Mouse (Mus musculus): ENCODE measurements around the gene Usp35. TPM values are rescaled to one million over a fixed set of nuclear protein-coding genes. Genes with fewer than 3 reads are reported as not detected.

Gene Usp35
- total RNA-seq, 2 experiments from 2014 or later: 0.45 to 0.64 TPM

DNA sequence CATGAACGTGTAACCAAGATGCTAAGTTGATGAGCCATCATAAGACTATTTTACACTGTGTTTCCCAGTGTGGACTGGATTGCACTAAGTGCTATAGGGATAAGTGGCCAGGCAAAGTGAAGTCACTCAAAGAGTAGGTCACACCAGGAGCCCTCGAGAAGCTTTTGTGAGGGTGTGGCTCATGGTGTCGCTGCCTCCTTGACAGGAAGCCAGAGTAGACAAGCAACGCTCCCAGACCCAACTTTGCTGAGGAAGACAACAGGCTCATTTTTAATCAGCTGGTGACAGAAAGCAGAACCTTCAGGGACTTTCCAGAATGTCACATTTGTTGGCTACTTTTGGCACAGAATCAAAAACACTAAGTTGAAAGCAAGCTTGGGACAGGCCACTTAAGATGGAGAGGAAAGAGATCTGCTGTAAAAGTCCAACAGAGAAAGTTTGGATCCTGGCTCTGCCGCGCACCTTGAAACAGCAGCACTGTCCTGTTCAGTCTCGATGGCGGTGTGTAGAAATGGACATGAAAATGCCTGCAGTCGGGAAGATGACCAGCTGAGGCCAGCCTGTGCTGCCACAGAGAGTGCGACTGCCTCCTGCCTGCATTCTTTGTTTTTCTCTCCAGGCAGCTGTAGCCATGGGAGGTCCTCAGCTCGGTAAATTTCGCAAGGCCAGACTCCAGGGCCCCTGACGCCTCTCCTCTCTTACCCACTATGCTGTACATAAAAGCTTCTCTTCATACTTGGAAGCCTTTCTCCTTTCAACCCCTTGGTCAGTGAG is 23.4 kb upstream of the Usp35 start:
- no peak overlapping the region for H3K4me3 ChIP-seq
- intact Hi-C loops (cut with DNase I): no loop called here
- TF ChIP-seq CTCF (IDR thresholded peaks at IDR 0.05): no peak
- H3K27ac ChIP-seq: peak overlapping the region; percentile 70
- DNase-seq: no peak

DNA sequence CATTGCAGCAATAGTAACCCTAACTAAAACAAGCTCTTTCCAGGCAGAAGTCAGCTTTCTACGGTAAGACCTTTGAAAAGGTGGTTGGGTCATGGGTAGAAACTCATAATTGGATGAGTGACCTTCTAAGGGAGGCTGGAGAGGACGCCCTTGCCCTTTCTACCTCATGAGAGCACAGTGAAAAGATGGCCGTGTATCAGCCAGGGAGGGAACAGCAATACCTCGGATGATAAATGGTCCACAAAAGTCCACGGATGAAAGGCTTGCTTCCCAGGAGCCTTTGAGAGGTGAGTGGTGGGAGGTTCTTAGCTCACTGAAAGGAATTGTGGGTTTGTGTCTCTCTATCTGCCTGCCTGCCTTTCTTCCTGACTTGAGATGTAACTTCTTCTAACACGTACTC is 21.5 kb upstream of the Usp35 start:
- no peak for TF ChIP-seq CTCF (IDR thresholded peaks at IDR 0.05)
- Histone ChIP-seq H3K4me3 (no peak overlapping the region), H3K27ac (no peak overlapping the region)
- no peak for DNase-seq
- intact Hi-C loops (cut with DNase I): no loop called here

- intact Hi-C loops (cut with DNase I): no loop called here
- no peak overlapping the region for H3K4me3 ChIP-seq
- no peak for TF ChIP-seq CTCF (IDR thresholded peaks at IDR 0.05)
- H3K27ac ChIP-seq: no peak overlapping the region
- DNase-seq: no peak
Observed at GRCm38 (mm10) chr7:97351792-97352513, 20.1 kb upstream of the Usp35 start.

- H3K27ac ChIP-seq: no peak overlapping the region
- TF ChIP-seq CTCF (IDR thresholded peaks at IDR 0.05): no peak
- no peak overlapping the region for H3K4me3 ChIP-seq
- intact Hi-C loops (cut with DNase I): no loop called here
- DNase-seq: no peak
Observed at GRCm38 (mm10) chr7:97350891-97351290, 19.1 kb upstream of the Usp35 start.

GRCm38 (mm10) chr7:97349438-97349837 is 17.6 kb upstream of the Usp35 start:
- H3K4me3 ChIP-seq: no peak overlapping the region
- DNase-seq: no peak
- no peak overlapping the region for H3K27ac ChIP-seq
- intact Hi-C loops (cut with DNase I): no loop called here
- TF ChIP-seq CTCF (IDR thresholded peaks at IDR 0.05): no peak

DNA sequence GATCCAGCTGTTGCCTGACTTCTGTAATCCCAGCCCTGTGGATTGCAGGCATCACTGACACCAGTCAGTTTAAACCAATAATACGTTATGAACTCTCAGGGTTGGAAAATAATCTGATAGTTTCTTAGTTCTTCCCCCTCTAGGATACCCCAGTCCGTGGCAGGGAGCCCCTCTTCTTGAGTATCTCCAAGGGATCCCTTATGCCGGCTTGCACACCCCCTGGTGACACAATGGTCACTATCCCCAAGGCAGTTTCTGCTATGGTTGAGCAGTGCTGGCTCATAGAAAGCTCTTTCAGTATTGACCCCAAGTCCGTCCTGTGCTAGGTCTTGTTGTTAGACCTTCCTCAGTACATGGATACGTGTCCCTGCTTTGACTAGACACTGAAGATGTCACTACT is 17.0 kb upstream of the Usp35 start:
- DNase-seq: no peak
- H3K4me3 ChIP-seq: no peak overlapping the region
- intact Hi-C loops (cut with DNase I): no loop called here
- TF ChIP-seq CTCF (IDR thresholded peaks at IDR 0.05): no peak
- H3K27ac ChIP-seq: no peak overlapping the region

- no peak for DNase-seq
- TF ChIP-seq CTCF (IDR thresholded peaks at IDR 0.05): no peak
- intact Hi-C loops (cut with DNase I): no loop called here
- no peak overlapping the region for H3K4me3 ChIP-seq
- no peak overlapping the region for H3K27ac ChIP-seq
Observed at GRCm38 (mm10) chr7:97348318-97348717, 16.5 kb upstream of the Usp35 start.

GRCm38 (mm10) chr7:97347464-97347863 is 15.6 kb upstream of the Usp35 start:
- no peak overlapping the region for H3K27ac ChIP-seq
- no peak for TF ChIP-seq CTCF (IDR thresholded peaks at IDR 0.05)
- intact Hi-C loops (cut with DNase I): no loop called here

DNA sequence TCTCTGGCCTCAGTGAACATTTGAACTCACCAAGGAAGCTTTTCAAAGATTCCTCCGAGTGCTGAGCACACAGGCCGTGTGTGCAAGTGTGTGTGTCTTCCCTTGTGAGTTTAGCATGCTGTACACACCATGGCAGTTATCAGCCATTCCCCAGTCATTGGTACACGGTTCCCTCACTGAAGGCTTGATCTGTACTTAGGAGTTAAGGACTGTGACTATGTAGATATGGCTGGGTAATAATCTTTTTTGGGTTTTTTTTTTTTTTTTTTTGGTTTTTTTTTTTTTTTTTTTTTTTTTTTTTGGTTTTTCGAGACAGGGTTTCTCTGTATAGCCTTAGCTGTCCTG is 15.0 kb upstream of the Usp35 start:
- TF ChIP-seq CTCF (IDR thresholded peaks at IDR 0.05): no peak
- no peak for DNase-seq
- intact Hi-C loops (cut with DNase I): no loop called here

More at GRCm38 (mm10) chr7:97347464-97347863, 15.6 kb upstream of the Usp35 start:
- H3K4me3 ChIP-seq: no peak overlapping the region
- DNase-seq: no peak

GRCm38 (mm10) chr7:97346111-97346821 is 14.4 kb upstream of the Usp35 start:
- DNase-seq: no peak
- H3K4me3 ChIP-seq: no peak overlapping the region
- intact Hi-C loops (cut with DNase I): no loop called here
- peak overlapping the region; percentile 43; the same call in 1 of the 2 replicates for H3K27ac ChIP-seq
- TF ChIP-seq CTCF (IDR thresholded peaks at IDR 0.05): no peak

More for the DNA sequence above, 15.0 kb upstream of the Usp35 start:
- H3K4me3 ChIP-seq: no peak overlapping the region
- no peak overlapping the region for H3K27ac ChIP-seq

DNA sequence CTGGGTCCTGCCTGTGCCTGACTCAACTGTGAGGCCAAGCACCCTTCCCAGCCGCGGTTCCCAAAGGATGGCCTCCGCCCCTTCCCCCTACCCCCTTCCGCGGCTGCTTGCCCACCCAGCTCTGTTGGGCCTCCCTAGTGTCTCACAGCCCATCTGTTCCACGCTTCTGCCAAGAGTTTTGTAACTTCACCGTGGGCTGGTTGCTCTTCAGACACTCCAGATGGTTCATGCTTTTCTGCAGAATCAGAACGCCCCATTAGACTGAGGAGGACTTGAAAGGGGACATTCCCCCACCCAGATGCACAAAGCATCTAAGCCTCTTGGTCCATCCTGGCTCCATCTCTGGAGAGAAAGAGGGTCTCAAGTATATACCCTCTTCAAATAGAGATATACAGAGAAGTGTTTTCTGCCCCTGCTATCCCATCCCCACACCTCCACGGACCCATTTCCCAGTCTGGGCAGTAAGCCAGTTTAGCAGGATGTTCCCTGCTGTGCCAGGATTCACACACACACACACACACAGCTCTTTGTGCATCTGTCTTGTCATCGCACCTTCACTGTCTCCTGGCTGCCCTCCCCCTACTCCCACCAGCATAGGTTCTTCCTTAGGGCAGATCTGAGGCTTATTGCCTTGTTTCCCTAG is 13.5 kb upstream of the Usp35 start:
- peak overlapping the region; percentile 66 for H3K27ac ChIP-seq
- peak; percentile 79 for DNase-seq
- intact Hi-C loops (cut with DNase I): no loop called here
- H3K4me3 ChIP-seq: no peak overlapping the region
- no peak for TF ChIP-seq CTCF (IDR thresholded peaks at IDR 0.05)

GRCm38 (mm10) chr7:97344655-97345054 is 12.8 kb upstream of the Usp35 start:
- intact Hi-C loops (cut with DNase I): no loop called here
- H3K27ac ChIP-seq: peak overlapping the region; percentile 66
- no peak for TF ChIP-seq CTCF (IDR thresholded peaks at IDR 0.05)
- no peak for DNase-seq
- no peak overlapping the region for H3K4me3 ChIP-seq

DNA sequence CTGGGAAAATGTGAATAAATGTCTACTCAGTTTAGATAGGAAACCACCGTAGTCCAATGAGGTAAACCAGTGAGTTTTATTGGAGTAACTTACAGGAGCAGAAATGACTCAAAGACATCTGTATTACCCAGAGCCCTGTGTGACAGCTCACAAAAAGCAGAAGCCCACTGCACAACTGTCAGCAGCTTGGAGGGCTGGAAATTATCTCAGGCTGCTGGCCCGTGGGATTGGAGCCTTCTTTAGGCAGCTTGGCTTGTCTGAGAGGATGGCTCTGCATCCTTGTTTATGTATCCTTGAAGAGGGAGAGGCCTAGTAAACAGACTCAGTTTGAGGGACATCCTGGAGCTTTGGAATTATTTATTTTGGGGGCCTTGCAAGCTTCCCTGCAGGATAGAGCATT is 11.1 kb upstream of the Usp35 start:
- no peak for DNase-seq
- intact Hi-C loops (cut with DNase I): no loop called here
- H3K4me3 ChIP-seq: no peak overlapping the region
- no peak for TF ChIP-seq CTCF (IDR thresholded peaks at IDR 0.05)
- H3K27ac ChIP-seq: no peak overlapping the region

All from gastrocnemius, adult 2 months (tissue).